Mouse (Mus musculus) kidney, adult 2 months (tissue): ENCODE results near the gene Xpnpep2.

Experiments
- CTCF ChIP-seq: fragments of 200-500 bp; conservative IDR thresholded peaks from 2 replicates; pipeline ENCODE4 v1.5.1; 2011; ENCODE audit warnings: low read depth, mild to moderate bottlenecking, control low read depth, low read length, moderate library complexity, mixed read lengths; ENCODE audit not compliant: insufficient read depth, insufficient read length
- POLR2A ChIP-seq: fragments of 200-500 bp; IDR thresholded peaks from one replicate; pipeline ENCODE4 v1.6.1; 2011; ENCODE audit warnings: low read depth, low read length, control low read depth

DNA sequence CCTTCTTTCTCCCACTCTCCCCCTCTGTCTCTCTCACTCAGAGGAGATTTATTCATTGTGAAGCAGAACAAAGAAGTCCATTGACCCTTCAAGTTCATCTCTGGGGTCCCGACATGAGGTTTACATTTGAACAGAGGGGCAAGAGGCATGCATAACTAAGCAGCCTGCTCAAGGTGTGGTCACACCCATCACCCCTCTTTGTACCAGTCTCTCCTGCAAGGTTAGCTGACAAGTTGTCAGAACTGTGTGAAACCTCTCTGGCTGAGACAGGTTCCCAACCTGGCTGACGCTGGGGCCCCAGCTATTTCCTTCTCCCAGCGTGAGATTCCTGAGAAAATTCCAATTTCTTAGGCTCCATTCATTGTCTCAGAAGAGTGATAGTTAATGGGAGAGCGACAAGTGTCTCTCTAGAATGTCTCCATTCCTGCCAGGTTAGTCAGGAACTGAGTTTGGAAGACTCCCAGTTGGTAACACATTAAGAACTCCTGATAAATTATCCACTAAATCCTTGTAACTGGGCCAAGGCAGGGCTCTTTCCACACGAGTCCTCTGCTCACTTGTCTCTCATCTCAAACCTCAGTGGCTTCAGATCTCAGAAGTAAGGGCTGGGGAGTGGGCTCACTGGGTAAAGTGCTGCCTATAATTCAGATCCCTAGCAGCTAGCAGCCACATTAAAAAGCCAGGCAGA is 44.2 kb upstream of the Xpnpep2 start:
- TF ChIP-seq POLR2A, result no peak
- TF ChIP-seq CTCF, result no peak
